Mouse (Mus musculus): ENCODE results near the gene Brd3.
A peak's percentile ranks its signal among the peaks of the same experiment; 100 is the strongest.
"Not testable (repeated sequence)": the region's sequence is repeated elsewhere in the genome, so short reads cannot be mapped to it uniquely, and the experiment has no call there.

Brd3 gene

GRCm38 (mm10) chr2:27507562-27507961 is at the start of gene Brd3:
Brd3 (minus strand) TSS chr2:27507662.
- no peak for DNase-seq

- no peak for DNase-seq
These were observed 49.5 kb upstream of the Brd3 start for GRCm38 (mm10) chr2:27556921-27557320.

- peak; percentile 99 for DNase-seq
These were observed 46.8 kb upstream of the Brd3 start for GRCm38 (mm10) chr2:27554308-27554707.

GRCm38 (mm10) chr2:27552620-27553287 is 45.3 kb upstream of the Brd3 start:
- peak; percentile 96 for DNase-seq

- DNase-seq, result no peak
These were observed 41.4 kb upstream of the Brd3 start for GRCm38 (mm10) chr2:27548664-27549369.

GRCm38 (mm10) chr2:27547986-27548385 is 40.5 kb upstream of the Brd3 start:
- DNase-seq, result no peak

- no peak for DNase-seq
These were observed 39.9 kb upstream of the Brd3 start for GRCm38 (mm10) chr2:27547326-27547725.

GRCm38 (mm10) chr2:27546041-27546440 is 38.6 kb upstream of the Brd3 start:
- DNase-seq, result not testable (repeated sequence)

- DNase-seq, result not testable (repeated sequence)
These were observed 38.1 kb upstream of the Brd3 start for GRCm38 (mm10) chr2:27545517-27545916.

GRCm38 (mm10) chr2:27544613-27545012 is 37.2 kb upstream of the Brd3 start:
- DNase-seq, result no peak

- DNase-seq, result peak; percentile 93
These were observed 33.8 kb upstream of the Brd3 start for GRCm38 (mm10) chr2:27541225-27541624.

GRCm38 (mm10) chr2:27540515-27540836 is 33.0 kb upstream of the Brd3 start:
- no peak for DNase-seq

- DNase-seq, result peak; percentile 100
These were observed 32.5 kb upstream of the Brd3 start for GRCm38 (mm10) chr2:27539772-27540514.

- DNase-seq, result peak; percentile 92
These were observed 31.9 kb upstream of the Brd3 start for GRCm38 (mm10) chr2:27539336-27539735.

- not testable (repeated sequence) for DNase-seq
These were observed 31.2 kb upstream of the Brd3 start for GRCm38 (mm10) chr2:27538455-27539330.

GRCm38 (mm10) chr2:27518283-27518682 is 10.8 kb upstream of the Brd3 start:
- no peak for DNase-seq

- DNase-seq, result no peak
These were observed 8.8 kb upstream of the Brd3 start for GRCm38 (mm10) chr2:27516289-27516688.

- no peak for DNase-seq
These were observed 8.1 kb upstream of the Brd3 start for GRCm38 (mm10) chr2:27515341-27516166.

GRCm38 (mm10) chr2:27514639-27515328 is 7.3 kb upstream of the Brd3 start, which contains the start of gene Wdr5:
Wdr5 (plus strand) TSS chr2:27515157.
- peak; percentile 99 for DNase-seq

GRCm38 (mm10) chr2:27513861-27514260 is 6.4 kb upstream of the Brd3 start:
- DNase-seq, result no peak

GRCm38 (mm10) chr2:27512909-27513308 is 5.4 kb upstream of the Brd3 start:
- no peak for DNase-seq
